Mouse (Mus musculus) urinary bladder, postnatal 10 days (tissue): Measurements from ENCODE around the gene Opn4.

Source experiments
- DNase-seq: peaks from one replicate; pipeline ENCODE4 v3.0.0; 2022; ENCODE audit warnings: low spot score

Gene Opn4

DNA sequence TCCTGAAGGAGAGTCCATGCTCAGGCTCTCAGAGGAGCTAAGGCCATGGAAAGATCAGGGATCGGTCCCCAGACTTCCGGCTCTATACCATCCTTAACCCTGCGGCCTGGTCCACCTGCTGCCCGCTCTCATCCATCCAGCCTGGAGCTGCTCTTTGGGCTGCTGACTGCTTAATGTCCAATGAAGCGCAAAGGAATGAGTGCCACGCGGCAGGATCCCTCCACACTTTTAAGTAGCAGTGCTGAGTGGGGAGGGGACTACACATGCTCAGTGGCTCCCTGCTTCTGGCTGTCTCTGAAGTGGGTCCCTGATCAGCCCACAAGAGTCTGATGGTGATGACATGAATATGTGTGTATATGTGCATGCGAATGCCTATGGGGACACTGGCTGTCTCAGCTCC lies at the start of gene Opn4:
Opn4 (minus strand) TSS at position 202 of the 400 bp plus-strand sequence.
- no peak for DNase-seq

DNA sequence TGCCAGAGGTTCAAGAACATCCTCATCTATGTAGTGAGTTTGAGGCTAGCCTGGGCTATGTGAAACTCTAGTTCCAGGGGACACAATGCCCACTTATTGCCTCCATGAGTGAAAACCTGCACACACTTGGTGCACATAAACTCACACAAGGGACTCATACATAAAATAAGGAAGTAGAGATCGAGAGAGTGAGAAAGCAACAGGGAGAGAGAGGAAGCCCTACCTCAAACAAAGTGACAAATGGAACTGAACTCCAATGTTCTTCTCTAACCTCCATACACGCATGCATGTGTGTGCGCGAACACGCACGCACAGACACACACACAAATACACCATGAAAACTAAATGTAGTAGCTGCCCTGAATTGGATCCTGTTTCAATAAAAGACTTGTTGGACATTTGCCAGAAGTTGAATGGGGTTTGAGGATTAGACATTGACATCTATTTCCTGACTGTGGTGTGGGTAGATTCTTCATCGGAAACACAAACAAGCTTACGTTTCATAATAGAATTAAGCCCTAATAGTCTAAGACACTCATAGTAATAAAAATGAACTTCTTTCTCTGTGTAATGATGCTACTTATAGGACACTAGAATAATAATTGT lies 48.0 kb upstream of the Opn4 start:
- no peak for DNase-seq

DNA sequence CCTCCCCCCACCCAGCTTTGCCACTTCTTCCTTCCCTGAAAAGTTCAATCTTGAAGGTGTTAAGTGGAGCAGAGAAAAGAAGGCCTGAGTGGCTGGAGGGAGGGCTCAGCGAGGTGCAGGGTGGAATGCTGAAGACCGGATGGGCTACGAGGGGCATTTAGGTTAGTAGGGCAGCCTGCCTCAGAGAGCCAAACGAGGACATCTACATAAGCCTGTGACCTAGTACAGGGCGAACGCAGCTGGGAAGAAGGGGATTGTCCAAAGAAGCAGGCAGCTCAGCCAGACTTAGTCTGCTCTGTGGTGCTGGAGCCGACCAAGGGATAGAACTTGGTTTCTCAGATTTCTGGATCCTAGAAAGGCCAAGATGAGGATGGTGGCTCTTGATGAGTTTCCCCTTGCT lies 44.2 kb upstream of the Opn4 start:
- no peak for DNase-seq

DNA sequence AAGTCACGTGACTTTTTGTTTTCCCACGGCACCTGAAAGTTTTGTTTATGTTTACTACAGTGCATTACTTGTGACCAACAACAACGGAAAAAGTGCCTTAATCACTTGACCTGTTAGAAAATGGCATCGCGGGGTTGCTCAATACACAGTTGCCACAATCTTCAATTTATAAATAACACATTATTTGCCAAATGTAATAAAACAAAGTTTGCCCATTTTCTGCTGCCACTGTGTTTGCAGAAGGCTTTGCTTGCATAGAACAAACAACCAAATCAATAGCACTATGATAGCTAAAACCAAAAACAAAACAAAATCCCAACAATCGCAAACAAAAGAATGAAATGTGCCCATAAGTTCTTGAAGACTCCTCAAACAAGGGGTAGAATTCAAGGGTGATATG lies 35.8 kb upstream of the Opn4 start:
- DNase-seq = no peak

DNA sequence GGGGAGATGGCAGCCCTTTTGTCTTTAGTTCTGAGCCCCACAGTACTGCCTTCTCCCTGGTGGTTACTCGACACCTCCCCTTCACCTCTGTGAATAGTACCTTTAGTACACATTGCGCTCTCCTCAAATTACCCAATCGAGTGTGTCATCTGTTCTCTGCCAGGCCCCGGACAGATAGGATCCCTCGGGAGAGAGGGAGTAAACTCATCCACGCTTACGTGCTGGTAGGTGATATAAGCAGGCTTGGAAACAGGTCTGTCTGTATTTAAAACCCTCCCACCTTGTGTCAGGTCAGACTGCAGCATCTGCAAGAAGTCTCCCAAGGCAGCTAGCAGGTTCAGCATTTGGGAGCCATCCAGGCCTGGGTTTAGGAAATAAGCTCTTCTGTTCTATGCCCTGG lies 35.2 kb upstream of the Opn4 start:
- no peak for DNase-seq

DNA sequence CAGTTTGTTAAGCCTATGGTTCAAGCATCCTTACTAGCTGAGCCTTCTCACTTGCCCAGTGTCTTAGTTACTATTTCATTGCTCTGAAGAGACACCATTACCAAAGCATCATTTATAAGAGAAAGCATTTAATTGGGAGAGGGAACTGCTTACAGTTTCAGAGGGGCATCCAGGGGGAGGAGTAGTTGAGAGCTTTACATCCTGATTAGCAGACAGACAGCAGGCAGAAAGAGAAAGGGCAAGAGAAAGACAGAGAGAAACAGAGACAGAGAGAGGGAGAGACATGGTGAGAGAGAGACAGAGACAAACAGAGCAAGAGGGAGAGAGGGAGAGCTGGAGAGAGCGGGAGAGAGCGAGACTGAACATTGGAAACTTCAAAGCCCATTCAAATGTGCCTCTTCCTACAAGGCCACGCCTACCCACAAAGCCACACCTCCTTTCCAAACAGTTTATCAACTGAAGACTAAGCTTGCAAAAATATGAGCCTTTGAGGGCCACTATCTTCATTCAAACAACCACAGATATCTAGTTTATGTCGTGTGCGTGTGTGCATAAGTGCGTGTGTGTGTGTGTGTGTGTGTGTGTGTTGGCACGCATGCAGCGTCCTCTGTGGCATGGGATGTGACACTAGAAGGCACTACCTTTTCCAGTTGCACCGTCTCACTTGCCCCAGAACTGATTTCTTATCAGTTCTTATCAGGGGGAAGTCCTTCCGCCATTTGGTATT lies 32.9 kb upstream of the Opn4 start:
- DNase-seq = no peak

DNA sequence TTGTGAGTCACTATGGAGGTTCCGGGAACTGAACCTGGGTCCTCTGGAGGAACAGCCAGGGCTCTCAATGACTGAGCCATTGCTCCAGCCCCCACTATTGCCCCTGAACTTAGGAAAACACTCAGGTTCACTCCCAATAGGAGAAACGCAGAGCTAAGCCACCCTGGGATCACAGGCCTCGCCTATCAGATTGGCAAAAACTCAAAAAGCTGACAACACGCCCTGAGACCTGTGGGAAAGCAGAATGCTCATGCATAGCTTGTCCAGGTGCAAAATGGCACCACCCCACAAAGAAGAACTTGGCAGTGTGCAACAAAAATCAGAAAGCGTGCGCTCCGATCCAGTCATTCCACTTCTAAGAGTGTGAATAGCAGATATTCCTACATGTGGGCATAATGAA lies 26.9 kb upstream of the Opn4 start:
- no peak for DNase-seq

DNA sequence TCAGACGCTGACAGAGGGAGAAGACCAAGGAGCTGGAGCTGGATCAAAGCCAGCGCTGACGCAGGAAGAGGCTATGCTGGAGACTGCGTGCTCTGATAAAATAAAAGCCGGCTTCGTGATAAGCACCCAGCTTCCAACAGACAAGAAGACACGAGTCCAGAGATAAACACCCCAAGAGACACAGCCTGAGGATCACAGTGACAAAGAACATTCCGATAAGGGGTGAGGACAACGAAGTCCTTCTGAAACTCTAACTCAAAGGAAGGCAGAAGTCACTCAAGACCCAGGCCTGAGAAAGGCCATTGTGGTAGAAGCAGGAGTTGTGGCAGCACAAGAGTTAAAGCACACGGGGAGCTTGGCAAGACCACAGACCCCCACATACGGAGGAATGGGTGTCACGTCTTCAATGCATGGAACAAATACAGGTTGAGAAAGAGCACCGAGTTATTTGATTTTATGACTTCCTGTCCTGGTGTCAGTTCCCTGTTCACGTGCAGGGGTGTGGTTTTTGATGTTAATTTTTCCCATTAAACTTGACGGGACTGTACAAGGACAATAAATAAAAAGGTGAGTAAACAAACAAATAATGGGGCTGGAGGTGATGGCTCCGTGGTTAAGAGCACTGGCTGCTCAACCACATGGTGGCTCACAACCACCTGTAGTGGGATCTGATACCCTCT lies 23.7 kb upstream of the Opn4 start:
- no peak for DNase-seq

DNA sequence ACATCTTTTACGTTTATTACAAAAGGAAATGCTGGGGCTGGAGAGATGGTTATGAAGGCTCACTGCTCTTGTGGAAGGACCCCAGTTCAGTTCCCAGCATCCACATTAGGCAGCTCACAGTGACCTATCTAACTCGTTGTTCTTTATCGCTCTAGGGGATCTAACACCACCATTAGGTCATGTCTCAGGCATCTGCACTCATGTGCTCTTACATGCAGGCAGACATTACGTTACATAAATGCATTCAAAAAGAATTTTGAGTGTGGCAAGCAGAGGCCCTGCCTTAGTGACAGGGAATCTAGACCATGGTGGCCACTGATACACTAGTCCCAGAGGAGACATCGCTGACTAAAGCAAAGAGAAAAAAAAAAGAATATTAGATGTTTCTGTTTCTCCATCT lies 23.1 kb upstream of the Opn4 start:
- no peak for DNase-seq

DNA sequence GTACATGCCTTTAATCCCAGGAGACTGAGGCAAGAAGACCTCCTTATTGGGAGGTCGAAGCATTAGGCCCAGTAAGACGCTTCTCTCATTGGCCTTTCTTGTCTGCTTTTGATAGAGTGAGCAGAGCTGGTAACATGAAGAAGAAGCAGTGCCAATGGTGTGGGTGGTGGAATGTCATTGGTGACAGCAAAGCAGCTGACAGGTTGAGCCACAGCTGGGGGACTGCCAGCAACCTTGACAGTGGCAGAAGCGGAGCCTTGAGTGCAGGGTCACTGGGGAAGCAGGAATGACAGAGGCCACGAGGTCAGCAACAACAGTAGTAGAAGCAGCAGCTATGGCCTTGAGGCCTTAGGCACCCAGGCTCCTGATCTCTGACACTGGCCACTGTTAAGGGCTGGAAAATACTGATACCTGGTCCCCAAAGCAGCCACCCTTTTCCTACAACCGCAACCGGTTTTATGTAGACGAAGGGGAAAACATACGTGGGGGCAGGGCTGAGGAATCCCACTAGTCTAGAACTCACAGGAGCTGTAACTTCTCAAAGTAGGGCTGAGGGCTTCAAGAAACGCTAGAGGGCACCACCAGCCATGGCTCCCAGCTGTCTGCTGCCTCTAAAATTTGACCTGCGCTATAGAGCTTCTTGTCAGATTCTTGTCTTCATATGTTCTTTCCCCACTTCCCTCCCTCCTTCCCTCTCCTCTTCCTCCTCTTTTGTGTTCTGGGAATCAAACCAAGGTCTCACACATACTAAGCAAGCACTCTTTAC lies 20.9 kb upstream of the Opn4 start:
- DNase-seq = no peak

DNA sequence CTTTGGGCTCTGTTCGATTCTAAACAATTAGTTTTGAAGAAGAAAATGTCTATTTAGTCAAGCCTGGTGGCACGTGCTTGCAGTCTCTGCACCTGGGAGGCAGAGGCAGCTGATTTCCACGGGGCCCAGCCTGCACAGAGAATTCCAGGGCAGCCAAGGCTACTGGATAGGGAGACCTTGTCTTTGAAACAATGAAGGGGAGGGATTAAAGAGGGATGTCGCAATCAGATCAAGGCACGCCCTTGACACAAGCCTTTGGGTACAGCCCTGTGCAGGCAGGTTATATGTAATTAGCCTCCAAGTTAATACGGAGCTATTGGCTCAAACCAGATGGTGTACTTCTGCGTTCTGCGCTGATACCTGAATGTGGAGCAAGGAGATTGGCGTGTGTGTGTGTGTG lies 18.9 kb upstream of the Opn4 start:
- DNase-seq = no peak

DNA sequence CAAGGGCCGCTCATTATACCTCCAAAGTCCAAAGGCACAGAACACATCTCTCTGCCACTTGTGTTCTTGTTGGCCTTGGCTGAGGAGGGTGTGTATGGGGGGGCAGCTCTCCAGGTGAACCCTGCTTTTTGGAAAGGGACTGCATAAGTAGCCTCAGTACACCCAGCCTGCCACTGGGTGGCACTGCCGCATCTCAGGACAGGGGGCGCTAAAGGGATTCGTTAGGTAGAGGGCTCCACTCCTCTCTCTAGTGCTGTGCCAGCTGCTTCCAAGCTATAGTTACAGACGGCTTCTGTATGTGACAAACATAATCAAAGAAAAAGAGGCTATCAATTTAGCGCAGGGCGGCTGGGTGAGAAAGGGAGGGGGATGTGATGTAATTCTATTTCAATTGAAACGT lies 16.9 kb upstream of the Opn4 start:
- DNase-seq = peak; percentile 43

DNA sequence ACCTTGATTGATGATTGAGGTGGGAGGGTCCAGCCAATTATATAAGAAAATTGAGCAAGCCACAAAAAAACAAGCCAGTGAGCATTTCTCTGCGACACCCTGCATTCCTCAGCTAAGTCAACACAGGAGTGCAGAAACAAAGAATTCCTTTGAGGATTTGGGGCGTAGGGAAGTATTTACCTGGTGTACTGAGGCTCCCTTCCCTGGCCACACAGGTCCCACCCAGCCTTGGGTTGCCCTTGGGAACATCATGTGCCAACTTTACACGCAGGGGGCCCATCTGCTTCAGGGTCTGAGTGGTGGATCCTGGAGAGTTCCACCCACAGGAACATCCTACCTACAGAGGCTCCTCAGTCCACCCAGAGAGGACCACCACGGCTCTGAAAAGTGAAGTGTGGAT lies 15.7 kb upstream of the Opn4 start:
- DNase-seq = no peak

DNA sequence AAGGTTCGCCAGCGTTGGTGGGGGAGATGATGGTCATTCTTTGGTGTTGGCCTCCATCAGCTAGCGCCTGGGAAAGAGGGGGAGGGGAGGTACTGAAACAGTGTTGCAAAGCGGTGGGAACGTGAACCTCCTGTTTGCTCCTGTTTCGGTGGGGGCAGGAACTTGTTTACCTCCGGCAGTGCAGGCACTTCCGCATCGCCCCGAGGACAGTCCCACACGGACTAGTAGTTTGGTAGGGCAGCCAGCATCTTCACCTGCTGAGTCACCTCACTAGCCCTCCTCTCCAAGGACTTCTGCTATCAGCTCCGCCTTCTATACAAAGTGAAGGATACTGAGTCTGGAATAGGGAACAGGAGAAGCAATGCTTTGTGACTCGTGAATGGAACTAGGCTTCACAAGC lies 15.1 kb upstream of the Opn4 start:
- DNase-seq = no peak

DNA sequence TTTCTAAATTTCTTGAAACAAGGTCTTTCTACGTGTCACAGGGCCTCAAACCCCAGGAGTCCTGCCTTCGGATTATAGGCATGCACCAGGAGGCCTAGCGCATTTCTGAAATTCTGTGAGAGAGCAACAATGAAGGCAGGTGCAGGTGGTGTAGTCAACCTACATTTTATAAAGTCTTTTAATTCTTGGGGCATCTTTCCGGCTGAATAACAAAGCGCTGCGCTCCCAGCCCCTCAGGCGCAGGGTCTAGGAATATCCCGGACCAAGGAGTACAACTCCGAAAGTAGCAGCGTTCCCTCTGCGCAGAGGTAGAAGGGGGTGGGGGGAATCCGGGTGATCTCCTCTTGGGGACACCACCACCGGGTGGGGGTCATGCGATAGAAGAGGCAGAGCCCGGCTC lies 14.6 kb upstream of the Opn4 start:
- no peak for DNase-seq

DNA sequence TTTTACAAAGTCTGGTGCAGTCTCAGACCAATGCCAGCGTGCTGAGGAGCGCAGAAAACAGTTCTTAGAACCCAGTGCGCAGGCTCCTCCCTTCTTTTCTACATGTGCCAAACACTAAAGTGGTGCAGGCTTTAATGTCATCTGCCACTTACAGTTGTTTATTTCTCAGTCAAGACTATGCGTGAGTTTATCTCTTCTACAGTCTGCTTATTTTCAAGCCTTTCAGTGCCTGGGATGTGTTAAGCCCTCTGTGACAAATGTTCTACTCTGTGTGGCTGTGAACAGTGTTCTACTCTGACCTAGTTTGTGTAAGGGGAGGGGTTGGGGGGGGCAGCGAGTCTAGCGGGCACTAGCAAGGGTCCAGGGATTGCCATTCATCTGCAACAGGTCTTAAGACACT lies 13.6 kb upstream of the Opn4 start:
- no peak for DNase-seq

DNA sequence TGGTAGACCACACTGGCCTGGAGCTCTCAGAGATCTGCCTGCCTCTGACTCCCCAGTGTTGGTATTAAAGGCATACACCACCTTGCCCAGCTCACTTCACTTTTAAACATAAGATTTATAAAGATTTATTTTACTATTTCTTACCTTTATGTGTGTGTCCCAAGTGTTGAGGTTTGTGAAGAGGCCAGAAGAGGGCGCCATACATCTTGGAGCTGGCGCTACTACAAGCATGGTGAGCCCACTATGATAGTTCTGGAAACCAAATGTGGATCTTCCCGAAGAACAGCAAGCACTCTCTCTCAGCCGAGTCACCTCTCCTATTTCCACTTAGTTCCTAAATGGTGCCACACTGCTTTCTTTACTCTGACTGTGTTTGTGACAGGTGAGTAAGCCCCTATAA lies 12.3 kb upstream of the Opn4 start:
- DNase-seq = no peak

DNA sequence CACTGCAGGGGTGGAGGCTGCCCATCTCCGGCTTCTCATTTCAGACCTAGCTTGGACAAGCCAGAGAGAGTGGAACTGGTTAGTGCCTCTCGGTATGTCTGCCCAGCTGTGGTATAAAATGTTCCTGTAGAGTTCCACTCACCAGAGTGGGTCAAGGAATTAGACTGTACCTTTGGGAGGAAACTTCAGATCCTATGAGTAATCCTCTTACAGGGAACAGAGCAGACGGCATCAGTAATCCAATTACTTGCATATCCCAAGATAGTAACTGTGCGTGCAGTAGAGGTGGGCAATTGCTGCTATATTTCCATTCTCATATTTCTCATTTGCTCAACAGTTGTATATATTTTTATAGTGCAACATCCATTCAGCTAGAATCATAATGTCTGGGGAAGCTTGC lies 11.6 kb upstream of the Opn4 start:
- DNase-seq = no peak

DNA sequence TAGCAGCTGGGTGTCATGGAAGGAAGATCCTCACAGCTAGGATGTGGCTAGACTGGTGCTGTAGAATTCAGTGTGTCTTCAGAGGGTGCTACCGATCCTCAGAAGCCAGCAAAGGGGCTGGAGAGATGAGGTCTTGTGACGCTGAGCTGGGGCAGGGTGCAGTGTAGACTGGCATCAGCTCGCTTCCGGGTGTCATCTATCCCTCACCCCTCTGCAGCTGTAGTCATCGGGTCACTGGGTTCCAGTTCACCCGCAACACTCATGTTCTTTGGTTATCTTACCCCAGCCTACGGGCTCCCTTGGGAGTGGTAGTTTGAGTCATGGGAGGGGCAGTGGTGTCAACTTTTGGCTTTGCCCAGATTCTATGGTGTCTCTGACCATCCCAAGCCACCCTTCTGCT lies 2.0 kb upstream of the Opn4 start:
- no peak for DNase-seq

DNA sequence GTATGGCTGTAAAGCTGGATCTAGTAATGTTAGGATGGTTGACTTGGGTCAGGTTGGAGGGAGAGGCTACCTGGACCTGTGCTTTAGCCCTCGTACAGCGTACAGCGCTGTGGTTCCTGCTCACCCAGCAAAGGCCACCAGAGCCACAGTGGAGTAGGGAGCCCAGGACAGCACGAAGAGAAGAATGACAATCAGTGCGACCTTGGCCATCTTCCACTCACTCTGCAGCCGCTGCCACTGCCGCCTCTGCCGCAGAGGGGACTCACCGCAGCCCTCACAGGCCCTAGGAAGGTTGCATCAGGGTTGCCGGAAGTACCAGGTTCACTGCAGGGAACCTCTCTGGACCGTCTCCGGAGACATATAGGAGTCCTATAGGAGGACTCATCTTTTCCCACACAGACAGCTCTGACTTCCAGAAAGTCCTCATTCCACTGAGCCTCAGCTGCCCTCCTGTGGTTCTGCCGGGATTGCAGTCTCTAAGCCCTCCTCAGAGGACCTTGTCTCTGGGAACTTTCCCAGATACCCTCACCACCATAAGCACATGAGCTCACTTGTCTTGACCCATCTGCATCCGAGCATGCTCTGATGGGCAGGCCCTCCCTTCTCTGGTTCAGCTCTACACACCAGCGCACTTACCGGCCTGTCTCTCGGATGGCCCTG lies 4.2 kb downstream of the Opn4 start:
- DNase-seq = no peak

DNA sequence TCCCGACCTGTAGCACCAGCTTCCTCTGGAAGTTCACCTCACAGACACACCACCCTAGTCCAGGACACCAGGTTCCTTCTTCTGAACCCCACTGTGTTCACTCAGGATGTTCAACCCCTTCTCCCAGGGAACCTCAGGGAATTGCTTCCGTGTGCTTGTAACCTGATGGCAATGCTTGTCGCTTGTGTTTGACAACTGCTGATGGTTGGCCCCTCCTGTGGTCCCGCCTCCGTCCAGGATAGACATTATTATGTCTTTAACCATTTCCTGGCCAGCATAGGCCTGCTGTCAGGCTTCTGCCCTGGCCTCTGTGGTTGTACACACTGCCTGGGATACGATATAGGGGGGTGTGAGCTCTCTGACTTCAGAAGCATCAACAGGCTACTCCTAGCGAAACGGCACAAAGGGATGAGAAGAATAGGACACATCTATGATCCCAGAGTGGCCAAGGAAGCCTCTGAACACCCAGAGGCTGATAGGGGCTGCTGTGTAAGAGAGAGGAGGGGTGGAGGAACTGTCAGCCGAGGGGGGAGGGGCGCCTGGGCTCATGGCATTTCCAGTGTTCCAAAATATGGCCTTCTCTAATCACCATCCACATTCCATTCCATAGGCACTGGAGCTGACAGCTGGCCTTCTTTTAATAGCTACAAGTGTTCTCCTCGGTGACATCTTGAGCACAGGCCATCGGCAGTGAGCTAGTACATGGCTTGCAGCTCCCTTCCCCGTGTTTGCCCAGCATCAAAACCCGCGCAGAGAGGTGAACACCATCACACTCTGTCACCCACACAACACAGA lies 8.0 kb downstream of the Opn4 start:
- DNase-seq = no peak
